Mouse (Mus musculus) embryonic fibroblast, embryonic 13.5 days (primary cell): Measurements from ENCODE around the gene Helz.

Experiments
- CTCF ChIP-seq: IDR thresholded peaks from 2 replicates; pipeline ENCODE4 v1.5.1; 2011; ENCODE audit warnings: mild to moderate bottlenecking, control low read depth, low read length, moderate library complexity, borderline replicate concordance; ENCODE audit not compliant: insufficient read depth
- POLR2A ChIP-seq: IDR thresholded peaks from 2 replicates; pipeline ENCODE4 v1.6.1; 2011; ENCODE audit warnings: low read depth, mild to moderate bottlenecking, control low read depth, low read length, moderate library complexity

DNA sequence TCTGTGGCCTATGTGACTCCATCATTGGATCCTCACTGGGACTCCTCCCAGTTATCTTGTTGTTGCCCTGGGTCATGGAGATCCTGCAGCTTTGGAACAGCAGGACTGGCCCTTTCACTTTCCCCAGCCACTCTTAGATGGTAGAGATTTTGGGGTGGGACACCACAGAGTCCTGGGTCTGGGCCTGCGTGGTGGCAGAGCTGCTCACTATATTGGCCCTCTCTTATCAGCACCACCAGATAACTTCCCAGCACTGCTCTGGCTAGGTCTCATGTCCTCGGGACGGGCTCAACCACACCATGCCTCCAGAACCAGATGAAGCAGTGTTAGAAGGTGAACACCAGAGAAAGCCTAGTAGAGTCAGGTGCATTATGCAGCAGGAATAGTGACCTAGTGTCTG, 99.6 kb downstream of the Helz start:
- TF ChIP-seq CTCF, result no peak
- TF ChIP-seq POLR2A, result no peak
